Mouse (Mus musculus) thymus, postnatal 0 days (tissue): ENCODE measurements around the gene Gm4788. TPM values are rescaled to one million over a fixed set of nuclear protein-coding genes. Genes with fewer than 3 reads are reported as not detected.
"Not testable (repeated sequence)": the region's sequence is repeated elsewhere in the genome, so short reads cannot be mapped to it uniquely, and the experiment has no call there.

Experiments
- DNase-seq: peaks from one replicate; pipeline ENCODE4 v3.0.0-alpha.2; 2015; ENCODE audit warnings: low spot score
- polyA plus RNA-seq: library from polyadenylated mRNA; unstranded; fragments of >200 nt; fragmentation: Nextera tagmentation; extraction: Ambion mirVana; gene quantifications from 2 replicates; pipeline ENCODE4 v1.2.1, GENCODE M21; 2015

Gm4788 gene
- polyA plus RNA-seq: not detected in 2 replicates

GRCm38 (mm10) chr1:139781143-139781542, at the start of gene Gm4788:
Gm4788 (minus strand) TSS chr1:139781243.
- DNase-seq: no peak

- no peak for DNase-seq
Measured at GRCm38 (mm10) chr1:139808594-139808993, 27.6 kb upstream of the Gm4788 start.

GRCm38 (mm10) chr1:139769913-139770312, 11.1 kb downstream of the Gm4788 start:
- not testable (repeated sequence) for DNase-seq

- DNase-seq: not testable (repeated sequence)
Measured at GRCm38 (mm10) chr1:139716681-139717080, 64.4 kb downstream of the Gm4788 start.

- not testable (repeated sequence) for DNase-seq
Measured at GRCm38 (mm10) chr1:139716249-139716648, 64.8 kb downstream of the Gm4788 start.

- not testable (repeated sequence) for DNase-seq
Measured at GRCm38 (mm10) chr1:139649921-139650320, 131.1 kb downstream of the Gm4788 start.

Other genes starting within 250 kb of the Gm4788 start
- 0.08 TPM in 1 of 2 replicates, not detected in the other for gene Cfhr1, start 221.0 kb downstream of the Gm4788 start, polyA plus RNA-seq
- gene Cfhr2, start 77.5 kb upstream of the Gm4788 start, polyA plus RNA-seq: not detected in 2 replicates